In genomic region chr5:112526936-112527335, GRCm38 (mm10) we compare ENCODE assay signal across 18 mouse cellular contexts. TPM values are rescaled to one million over a fixed set of nuclear protein-coding genes. Genes with fewer than 3 reads are reported as not detected.
DNase-seq lines count a peak whose midpoint lies in the region; ATAC-seq and TF ChIP-seq lines count a peak whose summit lies in the region.
"Had no signal": no experiment of that assay in that cellular context is flagged by ENCODE, and none has a peak within 500 bp of the region (broad histone marks: within the 10 kb centered on the region; RNA-seq: fewer than 3 reads in every experiment).

No protein-coding gene starts in this region.

- ATAC-seq in megakaryocyte-erythroid progenitor cell, adult 5-6 weeks (replicated peaks; ENCODE audit: low FRiP score, low TSS enrichment, poor library complexity, severe bottlenecking) = no peak
- no peak for ATAC-seq in lung, postnatal 0 days
- ATAC-seq: CD4-positive, CD25-positive, alpha-beta regulatory T cell, adult 4 months; intestine, embryonic 16.5 days; liver, embryonic 12.5 days; Patski had no signal

- 69% methylated on average over 19 of the region's 19 CpGs for WGBS in lung, postnatal 0 days

- no peak for DNase-seq in left cerebral cortex, adult 2 months (ENCODE audit: extremely low spot score in 1 of 2, low spot score in 2 of 2)
- no peak for DNase-seq in left cerebral cortex, adult 8-10 months (ENCODE audit: low spot score in 2 of 2)
- DNase-seq in cerebellum, adult 18-20 months = peak; percentile 73 to 81
- peak; percentile 54 to 65 for DNase-seq in layer of hippocampus, postnatal 25 days (ENCODE audit: extremely low spot score in 1 of 2, low spot score in 1 of 2)
- no peak for DNase-seq in lung, postnatal 0 days (ENCODE audit: low spot score)
- DNase-seq in liver = no peak
- DNase-seq: adrenal gland, adult 8-10 months; gastrocnemius, postnatal 14 days; lung, postnatal 36 days; thymus, postnatal 25 days had no signal

- intact Hi-C loops in left cerebral cortex, adult 2 months (cut with DNase I) = no loop called here

- no peaks in the 10 kb centered on the region for H3K27me3 ChIP-seq in lung, postnatal 0 days (replicated peaks; ENCODE audit: insufficient read depth, low read length)

- H3K36me3 ChIP-seq in lung, postnatal 0 days (ENCODE audit: insufficient read depth, low read length) = no peaks in the 10 kb centered on the region
- H3K36me3 ChIP-seq: heart, embryonic 15.5 days; liver, embryonic 12.5 days had no signal

- H3K4me1 ChIP-seq in cortical plate, adult 2 months (ENCODE audit: control insufficient read depth, insufficient read depth, low read length) = peaks cover 16% of the 10 kb centered on the region
- H3K4me1 ChIP-seq in lung, postnatal 0 days (ENCODE audit: insufficient read depth, low read depth, low read length) = no peaks in the 10 kb centered on the region
- H3K4me1 ChIP-seq: liver, embryonic 12.5 days had no signal

- H3K4me2 ChIP-seq in lung, postnatal 0 days (replicated peaks; ENCODE audit: low read depth, low read length) = no peak overlapping the region
- H3K4me2 ChIP-seq: heart, embryonic 15.5 days; liver, embryonic 12.5 days had no signal

- no peaks in the 10 kb centered on the region for H3K9me3 ChIP-seq in lung, postnatal 0 days (ENCODE audit: low read length)
- H3K9me3 ChIP-seq: heart, embryonic 15.5 days; liver, embryonic 12.5 days had no signal

- TF ChIP-seq POLR2A in cortical plate, adult 2 months (IDR thresholded peaks at IDR 0.05; ENCODE audit: extremely low read depth, insufficient read depth, low read length) = no peak

- TF ChIP-seq EP300 in lung, postnatal 0 days (IDR thresholded peaks at IDR 0.05) = no peak

- H3K9ac ChIP-seq in lung, postnatal 0 days (replicated peaks; ENCODE audit: low read depth) = no peak overlapping the region
- H3K9ac ChIP-seq: heart, embryonic 15.5 days; liver, embryonic 12.5 days had no signal

- TF ChIP-seq CTCF in left cerebral cortex, adult 2 months (IDR thresholded peaks at IDR 0.05) = no peak
- no peak for TF ChIP-seq CTCF in cortical plate, adult 2 months (IDR thresholded peaks at IDR 0.05; ENCODE audit: extremely low read depth, insufficient read depth, low read length)
- TF ChIP-seq CTCF in lung, postnatal 0 days (IDR thresholded peaks at IDR 0.05) = no peak

- H3K27ac ChIP-seq in left cerebral cortex, adult 2 months = peak overlapping the region; percentile 82
- peak overlapping the region; percentile 18; the same call in 1 of the 2 replicates for H3K27ac ChIP-seq in cortical plate, adult 2 months (ENCODE audit: insufficient read depth, low read length)
- H3K27ac ChIP-seq in lung, postnatal 0 days (ENCODE audit: low read length) = no peak overlapping the region
- H3K27ac ChIP-seq: heart, embryonic 15.5 days; liver, embryonic 12.5 days had no signal

- no peak overlapping the region for H3K4me3 ChIP-seq in left cerebral cortex, adult 2 months
- H3K4me3 ChIP-seq in cortical plate, adult 2 months (ENCODE audit: insufficient read depth, low read length) = no peak overlapping the region
- H3K4me3 ChIP-seq in lung, postnatal 0 days (ENCODE audit: low read depth, low read length) = no peak overlapping the region
- H3K4me3 ChIP-seq: heart, embryonic 15.5 days; liver, embryonic 12.5 days had no signal

RNA-seq across cellular contexts. Expression of gene Sez6l, which starts 50.0 kb away (rescaled TPM):
- total RNA-seq in left cerebral cortex, adult 2 months (2021) = 100 to 1,000 TPM; 174 to 177 TPM
- total RNA-seq in left cerebral cortex, adult 8-10 months (2022) = 100 to 1,000 TPM; 133 to 138 (median 136) TPM
- 105 and 112 TPM in 2 replicates for polyA plus RNA-seq in cortical plate, adult 2 months (2012; rRNA removed)
- 100 to 1,000 TPM; 208 to 235 TPM for total RNA-seq in layer of hippocampus, postnatal 25 days (2021)
- total RNA-seq in megakaryocyte-erythroid progenitor cell, adult 5-6 weeks (2014; fragmentation: Nextera tagmentation) = not detected in 2 replicates
- total RNA-seq in megakaryocyte-erythroid progenitor cell, adult 5-6 weeks (2017) = not detected in 2 replicates
- polyA plus RNA-seq in lung, postnatal 0 days (2015; fragmentation: Nextera tagmentation; extraction: Ambion mirVana) = 0.11 and 0.13 TPM in 2 replicates
- total RNA-seq: common myeloid progenitor, adult 5-6 weeks had no signal
- polyA plus RNA-seq: CD4-positive, CD25-positive, alpha-beta regulatory T cell, adult 4 months had no signal

Comparison
In these comparisons a context has a peak if more than half of its experiments do, and no peak if none do; other contexts are left out.
1. DNase-seq: peak in cerebellum, adult 18-20 months (2 of 2) and layer of hippocampus, postnatal 25 days (2 of 2); none in left cerebral cortex, adult 2 months (0 of 2), left cerebral cortex, adult 8-10 months (0 of 2), lung, postnatal 0 days (single experiment) and liver (single experiment).
2. RNA of gene Sez6l, which starts 50.0 kb away (total RNA-seq): 208 to 235 TPM in layer of hippocampus, postnatal 25 days, 174 to 177 TPM in left cerebral cortex, adult 2 months and 133 to 138 TPM in left cerebral cortex, adult 8-10 months; not detected in megakaryocyte-erythroid progenitor cell, adult 5-6 weeks; every median in the first group is over 100 times any median in the second.